Mouse (Mus musculus) erythroblast, adult 5-6 weeks (primary cell): Measurements from ENCODE around the gene Dyrk2. TPM values are rescaled to one million over a fixed set of nuclear protein-coding genes. Genes with fewer than 3 reads are reported as not detected.

Experiments
- ATAC-seq: replicated peaks from 2 replicates; pipeline ENCODE4 v1.8.0; 2016; ENCODE audit warnings: moderate number of reproducible peaks, mild to moderate bottlenecking, moderate TSS enrichment, inconsistent platforms; ENCODE audit not compliant: poor library complexity, low FRiP score, severe bottlenecking
- total RNA-seq, 2 experiments: library from RNA; stranded (forward) in 1 of 2; stranded (reverse) in 1 of 2; fragments of 150-400 nt in 1 of 2; fragments of 200-764, 138-1000 nt in 1 of 2; gene quantifications; 2 replicates each; pipeline versions ENCODE4 v1.2.3 to v1.2.4; 2015 to 2017; ENCODE audit warnings: low replicate concordance in 2 of 2

The Dyrk2 gene
- total RNA-seq, 2 experiments from 2014 or later = 6.7 to 8.9 TPM

DNA sequence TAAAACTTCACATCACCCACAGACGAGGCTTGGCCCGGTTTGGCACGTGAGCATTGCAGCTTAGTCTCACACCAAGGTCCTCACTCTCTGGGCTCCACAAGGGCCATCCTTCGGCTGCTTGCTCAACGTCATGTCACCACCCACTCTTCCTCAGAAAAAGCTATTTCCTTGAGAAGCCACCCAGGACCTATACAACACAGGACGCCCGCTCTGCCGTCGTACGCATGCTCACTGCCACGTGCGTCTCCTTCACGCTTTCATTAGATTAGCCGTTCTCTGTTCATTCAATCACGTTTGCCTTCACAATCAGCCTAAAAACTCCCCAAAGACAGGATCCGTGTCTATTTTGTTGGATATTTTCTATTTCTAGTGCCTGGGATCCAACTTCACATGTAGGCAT is 17.5 kb downstream of the Dyrk2 start:
- no peak for ATAC-seq

DNA sequence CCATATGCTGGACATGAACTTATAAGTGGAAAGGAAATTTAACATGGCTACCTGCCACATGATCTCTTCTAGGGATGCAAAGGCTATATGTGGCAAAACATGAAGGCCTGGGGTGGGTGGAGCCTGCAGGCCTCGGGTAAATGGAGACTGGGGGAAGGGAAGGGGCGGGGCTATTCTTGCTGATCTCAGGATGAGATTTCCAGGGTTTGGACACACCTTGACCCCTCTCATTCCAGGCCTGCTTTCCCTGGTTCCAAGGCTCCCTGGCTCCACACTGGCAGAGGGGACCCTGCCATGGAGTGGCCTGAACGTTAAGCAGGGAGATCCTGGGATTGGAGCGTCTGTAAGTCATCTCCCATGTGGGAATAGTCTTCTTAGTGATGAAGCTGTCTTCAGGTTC is 21.5 kb downstream of the Dyrk2 start:
- ATAC-seq = no peak

DNA sequence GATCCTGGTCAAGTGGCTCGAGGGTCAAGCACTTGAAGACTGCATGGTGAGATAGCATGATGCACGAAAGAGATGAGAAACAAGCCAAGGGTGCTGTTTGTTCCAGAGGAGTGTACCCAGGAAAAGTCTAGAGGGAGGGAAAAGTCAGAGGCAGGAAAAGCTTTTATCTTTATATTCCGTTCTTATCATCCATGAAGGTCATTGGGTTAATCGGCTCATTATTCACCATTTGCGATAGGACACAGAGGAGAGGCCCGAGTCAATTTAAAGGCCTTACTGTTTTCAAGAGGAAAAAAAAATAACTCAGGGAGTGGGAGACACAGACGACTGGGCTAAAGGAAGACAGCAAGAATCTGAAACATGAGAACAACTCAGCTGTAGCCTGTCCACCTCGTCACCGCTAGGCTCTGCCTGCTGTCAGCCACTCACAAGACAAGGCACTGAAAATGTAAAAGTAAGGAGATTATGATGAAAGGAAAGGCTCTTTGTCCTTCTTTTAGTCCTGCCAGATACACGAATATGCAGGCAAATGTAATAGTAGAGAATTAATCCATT is 22.9 kb downstream of the Dyrk2 start:
- ATAC-seq = no peak

DNA sequence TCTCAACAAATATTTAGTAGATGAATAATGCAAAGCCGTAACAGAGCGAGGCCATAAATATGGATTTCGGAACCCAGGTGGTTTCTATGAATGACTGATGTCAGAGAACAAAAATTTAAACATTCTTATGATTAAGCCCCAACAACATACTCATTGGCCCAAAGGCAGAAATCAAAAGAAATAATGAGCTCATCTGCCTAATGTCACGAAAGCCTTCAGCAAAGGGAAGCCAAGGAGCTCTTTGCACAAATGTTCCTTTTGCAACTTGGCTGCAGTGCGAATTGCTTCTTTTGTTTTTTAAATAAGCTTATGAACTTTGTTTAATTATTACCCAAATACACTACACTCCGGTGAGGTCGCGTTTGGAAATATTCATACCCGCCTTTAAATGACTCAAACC is 29.4 kb downstream of the Dyrk2 start:
- ATAC-seq = no peak

DNA sequence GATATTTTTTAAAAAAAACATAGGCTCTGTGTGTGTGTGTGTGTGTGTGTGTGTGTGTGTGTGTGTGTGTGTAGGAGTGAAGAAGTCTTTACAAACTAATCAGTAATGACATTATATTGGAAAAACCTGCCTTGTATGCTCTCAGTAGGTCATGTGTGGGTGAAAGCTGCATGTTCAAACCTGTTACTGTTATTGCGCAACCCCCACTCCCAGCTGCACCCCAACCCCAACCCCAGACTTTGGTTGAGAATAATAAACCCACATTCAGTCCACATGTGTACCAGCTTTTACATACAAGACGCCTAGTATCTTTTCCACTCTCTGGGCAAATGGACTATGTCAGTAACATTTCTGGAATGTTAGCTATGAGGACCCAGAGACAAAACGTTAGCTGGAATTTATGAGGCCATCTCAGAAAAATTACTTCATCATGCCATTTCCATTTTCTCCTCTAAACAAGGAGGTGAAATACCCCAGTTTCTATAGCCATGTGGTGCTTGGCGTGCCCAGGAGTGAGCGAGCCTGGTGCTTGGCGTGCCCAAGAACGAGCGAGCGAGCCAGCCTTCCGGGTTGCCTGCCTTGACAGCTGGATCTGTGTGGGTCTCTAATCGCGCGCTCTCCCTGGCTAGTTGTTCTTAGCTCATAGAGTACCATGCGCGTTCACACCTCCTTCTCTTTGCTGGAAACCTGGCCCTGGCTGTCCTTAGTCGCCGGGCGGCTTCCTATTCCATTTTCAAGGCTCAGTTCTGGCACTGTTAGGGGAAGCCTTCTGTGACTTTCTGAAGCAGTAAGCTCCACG is 30.5 kb downstream of the Dyrk2 start:
- no peak for ATAC-seq

DNA sequence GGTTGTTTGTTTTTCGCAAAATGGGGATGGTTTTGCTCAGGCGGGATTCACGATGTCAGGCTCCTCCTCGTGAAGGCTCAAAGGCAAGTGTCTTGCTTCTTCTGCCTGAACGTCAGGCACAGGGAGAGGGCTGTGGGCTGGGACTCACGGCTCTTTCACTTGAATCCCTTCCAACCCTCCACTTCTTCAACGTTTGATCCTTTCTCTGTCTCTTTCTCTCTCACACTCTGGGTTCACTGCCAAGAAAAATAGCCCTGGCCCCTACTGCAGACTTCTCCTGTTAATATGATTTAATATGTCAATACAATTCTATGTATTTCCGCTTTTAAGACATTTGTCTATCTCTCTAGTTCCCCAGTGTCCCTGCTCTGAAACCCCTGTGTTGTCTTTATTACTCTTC is 32.4 kb downstream of the Dyrk2 start:
- ATAC-seq = no peak

DNA sequence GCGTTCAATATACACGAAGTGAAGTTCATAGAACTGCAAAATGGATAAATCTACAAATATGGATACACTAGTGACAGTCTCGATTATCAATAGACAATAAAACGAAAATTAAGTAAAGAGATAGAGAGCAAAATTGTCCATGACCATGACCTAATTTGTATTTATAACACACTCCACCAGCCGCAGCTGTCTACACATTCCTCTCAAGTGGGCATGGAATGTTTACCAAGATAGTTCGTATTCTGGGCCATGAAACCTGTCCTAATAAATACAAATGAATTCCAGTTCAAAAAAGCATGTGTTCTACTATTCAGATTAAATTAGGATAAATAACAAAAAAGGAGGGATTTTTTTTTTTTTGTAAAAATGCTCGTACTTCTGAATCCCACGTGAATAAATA is 38.8 kb downstream of the Dyrk2 start:
- no peak for ATAC-seq

DNA sequence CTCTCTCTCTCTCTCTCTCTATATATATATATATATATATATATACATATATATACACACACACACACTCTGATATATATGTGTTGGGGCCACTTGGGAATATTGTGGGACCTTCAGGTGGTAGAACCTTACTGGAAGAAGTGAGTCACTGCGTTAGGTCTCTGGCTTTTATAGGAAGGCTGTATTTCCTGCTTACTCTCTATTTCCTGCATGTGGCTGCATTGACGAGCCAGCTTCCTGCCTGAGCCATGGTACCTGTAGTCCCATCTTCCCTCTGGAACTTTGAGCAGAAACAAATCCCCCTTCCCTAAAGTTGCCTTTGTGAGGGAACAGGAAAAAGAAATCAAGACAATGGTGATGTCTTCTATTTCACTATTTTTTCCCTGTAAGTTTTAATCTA is 40.4 kb downstream of the Dyrk2 start:
- ATAC-seq = no peak

DNA sequence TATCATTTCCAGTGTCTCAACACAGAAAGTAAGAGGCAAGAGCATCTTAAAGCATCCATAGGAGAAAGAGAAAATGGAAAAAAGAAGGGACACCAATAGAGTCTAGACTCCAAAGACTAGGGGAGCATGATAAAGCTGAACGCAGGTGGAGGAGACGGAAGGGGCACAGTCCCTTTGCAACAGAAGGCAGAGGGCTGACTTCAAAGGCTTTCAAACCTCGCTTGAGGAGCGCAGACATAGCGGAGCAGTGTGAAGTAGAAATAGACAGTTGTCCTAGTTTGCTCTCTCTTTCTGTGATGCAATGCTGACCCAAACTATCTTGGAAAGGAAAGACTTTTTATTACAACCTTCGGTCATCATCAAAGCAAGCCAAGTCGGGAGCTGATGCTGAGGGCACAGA is 42.9 kb downstream of the Dyrk2 start:
- ATAC-seq = no peak

DNA sequence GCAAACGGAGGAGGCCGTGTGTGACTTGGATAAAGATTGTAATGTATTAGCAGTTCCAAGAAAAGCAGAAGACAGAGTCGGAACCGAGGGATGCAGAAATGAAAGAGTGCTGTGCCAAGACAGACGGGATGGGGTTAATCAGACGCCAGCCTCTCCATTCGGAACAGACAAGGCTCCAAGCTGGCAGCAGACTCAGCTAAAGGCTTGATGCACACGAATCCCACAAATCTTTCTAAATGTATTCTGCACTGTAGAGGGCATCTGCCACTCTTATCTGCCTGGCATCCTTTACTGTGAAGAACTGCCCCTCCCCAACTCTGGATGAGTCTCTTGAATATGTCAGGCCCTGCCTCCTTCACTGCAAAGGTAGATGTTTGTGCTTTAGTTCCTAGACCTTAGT is 45.2 kb downstream of the Dyrk2 start:
- no peak for ATAC-seq

DNA sequence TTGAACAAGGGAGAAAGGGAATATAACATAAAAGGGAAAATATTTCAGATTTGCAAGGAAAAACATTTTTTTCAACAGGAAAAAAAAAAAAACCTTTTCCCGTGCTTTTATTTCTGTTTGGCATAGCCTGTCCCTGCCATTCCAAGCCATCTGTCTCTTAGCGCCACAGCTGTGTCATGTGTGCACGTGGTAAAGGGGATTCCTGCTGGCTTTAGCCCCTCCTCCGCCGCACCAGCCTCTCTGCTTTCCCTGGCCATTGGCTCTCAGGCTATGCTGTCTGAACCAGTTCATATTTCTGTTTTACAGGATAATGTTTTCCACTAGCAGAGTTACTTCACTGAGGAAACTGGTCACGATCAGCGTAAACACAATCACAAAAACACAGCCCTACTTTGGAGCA is 49.1 kb downstream of the Dyrk2 start:
- ATAC-seq = no peak

DNA sequence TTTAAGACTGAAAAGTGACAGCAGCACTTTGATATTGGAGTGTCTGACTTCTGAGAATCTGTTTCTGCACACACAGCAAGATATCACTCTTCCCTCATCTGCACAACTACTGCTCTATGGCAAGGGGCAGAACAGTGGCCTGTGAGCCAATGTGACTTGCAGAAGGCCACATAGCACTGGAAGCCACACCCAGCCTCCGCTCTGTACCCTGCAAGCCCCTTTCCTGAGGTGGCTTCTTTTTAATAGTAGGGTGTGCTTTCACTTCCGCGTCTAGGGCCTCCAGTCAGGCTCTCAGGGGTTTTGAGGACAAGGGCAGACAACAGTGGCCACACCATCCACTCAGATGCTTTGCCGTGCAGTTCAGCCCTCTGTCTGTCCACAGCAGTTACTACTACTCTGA is 50.2 kb downstream of the Dyrk2 start:
- no peak for ATAC-seq

DNA sequence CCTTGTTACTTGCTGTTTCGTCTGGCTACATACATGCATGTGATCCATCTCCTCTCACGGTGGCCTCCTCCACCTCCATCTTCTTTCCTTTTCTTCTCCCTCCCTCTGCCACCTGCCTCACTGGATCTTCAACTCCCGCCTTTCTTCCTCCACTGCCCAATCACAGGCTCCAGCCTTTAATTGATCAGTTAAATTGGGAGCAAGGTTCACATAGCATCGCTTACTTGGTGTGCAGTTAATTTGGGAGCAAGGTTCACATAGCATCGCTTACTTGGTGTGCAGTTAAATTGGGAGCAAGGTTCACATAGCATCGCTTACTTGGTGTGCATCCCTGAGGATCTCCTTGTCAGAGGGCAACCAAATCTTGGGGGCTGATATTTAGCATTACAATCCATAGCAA is 52.9 kb downstream of the Dyrk2 start:
- no peak for ATAC-seq

DNA sequence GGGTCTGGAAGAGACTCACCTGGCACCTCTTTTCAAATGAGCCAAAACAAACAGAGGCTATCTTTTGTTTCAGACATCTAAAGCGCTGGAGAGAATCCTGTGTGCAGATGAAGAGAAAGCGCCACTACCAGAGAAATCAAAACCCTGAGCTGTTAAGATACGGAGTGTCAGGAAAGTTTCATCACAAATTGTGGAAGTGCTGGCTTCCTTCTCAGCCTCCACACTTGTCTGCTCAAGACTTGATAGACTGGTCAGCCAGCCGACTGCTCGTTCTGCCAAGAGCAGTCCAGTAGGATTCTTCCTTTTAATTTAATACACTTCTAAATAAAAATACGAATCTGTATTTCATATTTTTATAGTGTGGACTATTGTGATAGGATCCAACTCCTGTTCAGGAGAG is 58.1 kb downstream of the Dyrk2 start:
- ATAC-seq = no peak

DNA sequence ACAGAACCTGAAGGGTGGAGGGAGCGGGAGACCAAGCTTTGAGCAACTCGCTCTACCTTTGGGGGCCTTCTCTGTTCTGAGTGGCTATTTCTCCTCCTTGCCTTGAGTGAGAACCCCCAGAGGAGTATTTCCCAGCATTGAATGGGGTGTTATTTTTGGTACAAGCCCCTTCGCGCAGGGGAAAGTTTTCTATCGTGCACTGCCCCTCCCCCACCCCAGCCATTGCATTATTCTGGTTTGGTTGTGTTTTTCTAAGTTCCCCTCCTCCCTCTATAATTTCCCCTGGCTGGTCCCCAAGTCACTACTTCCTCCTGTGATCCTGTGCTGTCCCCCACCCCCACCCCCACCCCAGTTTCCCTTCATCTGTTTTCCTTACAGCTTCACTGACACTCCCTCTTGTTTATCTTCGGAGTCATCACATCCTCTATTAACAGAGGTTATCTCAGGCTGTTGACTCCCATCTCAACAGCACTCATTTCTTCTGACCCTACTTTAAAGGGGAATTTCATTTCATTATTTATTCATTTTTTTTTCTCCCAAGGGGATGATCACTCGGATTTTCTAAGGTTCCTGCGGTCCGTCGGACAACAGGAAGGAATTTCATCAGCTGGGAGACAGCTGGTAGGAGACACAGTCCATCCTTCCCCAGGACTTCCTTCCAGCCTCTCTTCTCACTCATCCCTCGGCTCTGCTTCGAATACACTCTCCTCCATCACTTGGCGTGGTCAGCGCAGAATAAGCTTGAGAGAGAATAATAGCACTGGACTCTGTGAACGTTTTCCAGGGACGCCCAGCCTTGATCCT is 58.9 kb downstream of the Dyrk2 start:
- ATAC-seq = no peak
